Mouse (Mus musculus) heart, adult 2 months (tissue): ENCODE data around the gene Tnp1.

Experiments
- CTCF ChIP-seq: fragments of 200-600 bp; IDR thresholded peaks from 2 replicates; pipeline ENCODE4 v1.8.1; 2022; ENCODE audit warnings: antibody characterized with exemption, mild to moderate bottlenecking, moderate library complexity
- EP300 ChIP-seq: fragments of 200-500 bp; IDR thresholded peaks from 2 replicates; pipeline ENCODE4 v1.6.1; 2011; ENCODE audit warnings: low read depth, low read length, control low read depth; ENCODE audit not compliant: insufficient read depth

GRCm38 (mm10) chr1:72978956-72979355 lies 36.8 kb downstream of the Tnp1 start:
- no peak for TF ChIP-seq CTCF
- TF ChIP-seq EP300: no peak
